Comparison of ENCODE assay signal across 25 mouse cellular contexts in the genomic region with DNA sequence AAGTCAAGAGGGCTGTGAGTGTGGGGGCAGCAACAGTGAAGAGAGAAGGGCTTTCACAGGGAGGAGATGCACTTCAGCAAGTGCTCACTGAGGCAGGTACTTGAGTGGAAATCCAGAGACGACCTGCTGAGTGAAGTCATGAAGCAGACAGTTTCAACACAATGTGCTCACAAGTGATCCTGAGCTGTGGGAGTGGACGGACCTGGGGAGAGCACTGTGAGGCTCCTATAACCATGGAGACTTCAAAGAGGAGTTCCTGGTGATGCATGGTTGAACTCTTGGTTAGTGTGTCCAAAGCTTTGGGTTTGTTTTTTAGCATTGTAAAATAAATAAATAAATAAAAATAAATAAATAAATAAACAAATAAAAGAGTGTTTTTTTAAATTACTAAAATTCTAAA.
DNase-seq lines count a peak whose midpoint lies in the region; ATAC-seq and TF ChIP-seq lines count a peak whose summit lies in the region.
"Had no signal": no experiment of that assay in that cellular context is flagged by ENCODE, and none has a peak within 500 bp of the region (broad histone marks: within the 10 kb centered on the region; RNA-seq: fewer than 3 reads in every experiment).

No protein-coding gene starts in this region.

- H3K27ac ChIP-seq in kidney, embryonic 14.5 days (ENCODE audit: low read depth, low read length), result no peak overlapping the region
- no peak overlapping the region for H3K27ac ChIP-seq in kidney, embryonic 16.5 days (ENCODE audit: low read length)
- H3K27ac ChIP-seq in layer of hippocampus, adult 2 months, result peak overlapping the region; percentile 55; the same call in 1 of the 2 replicates
- H3K27ac ChIP-seq in midbrain, embryonic 10.5 days (replicated peaks), result no peak overlapping the region
- H3K27ac ChIP-seq in midbrain, embryonic 15.5 days, result no peak overlapping the region
- H3K27ac ChIP-seq: embryonic facial prominence, embryonic 10.5 days; embryonic facial prominence, embryonic 12.5 days; forebrain, embryonic 13.5 days had no signal

- no peak for TF ChIP-seq CTCF in layer of hippocampus, adult 2 months (conservative IDR thresholded peaks at IDR 0.05)

- H3K4me3 ChIP-seq in kidney, embryonic 14.5 days (ENCODE audit: low read length), result no peak overlapping the region
- no peak overlapping the region for H3K4me3 ChIP-seq in kidney, embryonic 16.5 days (ENCODE audit: low read length)
- no peak overlapping the region for H3K4me3 ChIP-seq in layer of hippocampus, adult 2 months
- H3K4me3 ChIP-seq in midbrain, embryonic 10.5 days, result no peak overlapping the region
- no peak overlapping the region for H3K4me3 ChIP-seq in midbrain, embryonic 15.5 days
- H3K4me3 ChIP-seq: embryonic facial prominence, embryonic 10.5 days; embryonic facial prominence, embryonic 12.5 days; forebrain, embryonic 13.5 days had no signal

- WGBS in kidney, embryonic 14.5 days, result 30% methylated on average over 2 of the region's 2 CpGs
- 45% methylated on average over 2 of the region's 2 CpGs for WGBS in kidney, embryonic 16.5 days
- WGBS in midbrain, embryonic 10.5 days, result 60% methylated on average over 2 of the region's 2 CpGs
- 53% methylated on average over 2 of the region's 2 CpGs for WGBS in midbrain, embryonic 15.5 days

- ATAC-seq in kidney, embryonic 14.5 days (ENCODE audit: low FRiP score, low TSS enrichment), result 0 out of 2 replicates have a peak, but pooled peaks have one; percentile 62
- 0 out of 2 replicates have a peak, but pooled peaks have one; percentile 44 for ATAC-seq in kidney, embryonic 16.5 days (ENCODE audit: low FRiP score, low TSS enrichment)
- ATAC-seq in midbrain, embryonic 15.5 days (replicated peaks), result no peak
- ATAC-seq: activated CD4-positive, CD25-positive, alpha-beta regulatory T cell, adult 4 months; CD4-positive, CD25-positive, alpha-beta regulatory T cell, adult 4 months; forebrain, embryonic 13.5 days; Patski had no signal

- no peaks in the 10 kb centered on the region for H3K27me3 ChIP-seq in kidney, embryonic 14.5 days (ENCODE audit: control insufficient read depth, insufficient read depth, low read length)
- no peaks in the 10 kb centered on the region for H3K27me3 ChIP-seq in kidney, embryonic 16.5 days (ENCODE audit: insufficient read depth, low read length)
- H3K27me3 ChIP-seq in midbrain, embryonic 10.5 days (ENCODE audit: low read depth, poor library complexity, severe bottlenecking), result no peaks in the 10 kb centered on the region
- H3K27me3 ChIP-seq in midbrain, embryonic 15.5 days (replicated peaks), result no peaks in the 10 kb centered on the region
- H3K27me3 ChIP-seq: CH12.LX; embryonic facial prominence, embryonic 12.5 days; forebrain, embryonic 13.5 days; Patski had no signal

- 0 out of 2 replicates have a peak, but pooled peaks cover 6% of the 10 kb centered on the region for H3K4me1 ChIP-seq in kidney, embryonic 14.5 days (ENCODE audit: control insufficient read depth, insufficient read depth, low read length)
- 0 out of 2 replicates have a peak, but pooled peaks cover 6% of the 10 kb centered on the region for H3K4me1 ChIP-seq in kidney, embryonic 16.5 days (ENCODE audit: insufficient read depth, low read length)
- H3K4me1 ChIP-seq in midbrain, embryonic 10.5 days, result no peaks in the 10 kb centered on the region
- H3K4me1 ChIP-seq in midbrain, embryonic 15.5 days, result no peaks in the 10 kb centered on the region
- H3K4me1 ChIP-seq: embryonic facial prominence, embryonic 10.5 days; embryonic facial prominence, embryonic 12.5 days; forebrain, embryonic 13.5 days had no signal

- no peaks in the 10 kb centered on the region for H3K36me3 ChIP-seq in kidney, embryonic 14.5 days (ENCODE audit: control insufficient read depth, insufficient read depth, low read length)
- no peaks in the 10 kb centered on the region for H3K36me3 ChIP-seq in kidney, embryonic 16.5 days (ENCODE audit: insufficient read depth, low read length)
- no peaks in the 10 kb centered on the region for H3K36me3 ChIP-seq in midbrain, embryonic 10.5 days
- no peaks in the 10 kb centered on the region for H3K36me3 ChIP-seq in midbrain, embryonic 15.5 days (replicated peaks)
- H3K36me3 ChIP-seq: embryonic facial prominence, embryonic 10.5 days; embryonic facial prominence, embryonic 12.5 days; G1E had no signal

- no peak overlapping the region for H3K9ac ChIP-seq in kidney, embryonic 14.5 days (ENCODE audit: low read depth, low read length)
- H3K9ac ChIP-seq in kidney, embryonic 16.5 days (replicated peaks; ENCODE audit: low read length), result no peak overlapping the region
- H3K9ac ChIP-seq in midbrain, embryonic 15.5 days, result no peak overlapping the region
- H3K9ac ChIP-seq: embryonic facial prominence, embryonic 12.5 days; forebrain, embryonic 13.5 days had no signal

- H3K4me2 ChIP-seq in kidney, embryonic 14.5 days (replicated peaks; ENCODE audit: low read depth, low read length), result no peak overlapping the region
- H3K4me2 ChIP-seq in kidney, embryonic 16.5 days (replicated peaks; ENCODE audit: low read depth, low read length), result no peak overlapping the region
- no peak overlapping the region for H3K4me2 ChIP-seq in midbrain, embryonic 15.5 days
- H3K4me2 ChIP-seq: embryonic facial prominence, embryonic 12.5 days; forebrain, embryonic 13.5 days had no signal

- H3K9me3 ChIP-seq in kidney, embryonic 14.5 days (ENCODE audit: control insufficient read depth, low read length), result no peaks in the 10 kb centered on the region
- no peaks in the 10 kb centered on the region for H3K9me3 ChIP-seq in kidney, embryonic 16.5 days (ENCODE audit: low read length)
- no peaks in the 10 kb centered on the region for H3K9me3 ChIP-seq in midbrain, embryonic 10.5 days (replicated peaks)
- H3K9me3 ChIP-seq in midbrain, embryonic 15.5 days, result no peaks in the 10 kb centered on the region
- H3K9me3 ChIP-seq: embryonic facial prominence, embryonic 10.5 days; embryonic facial prominence, embryonic 12.5 days; forebrain, embryonic 13.5 days had no signal

- DNase-seq in kidney, adult 11 months, result no peak
- DNase-seq in kidney, adult 18-20 months, result no peak
- DNase-seq in layer of hippocampus, adult 2 months (ENCODE audit: low spot score in 2 of 2), result no peak
- DNase-seq in layer of hippocampus, adult 8-10 months (ENCODE audit: low spot score in 2 of 2), result no peak
- DNase-seq in midbrain, embryonic 10.5 days (ENCODE audit: low spot score), result peak; percentile 4
- DNase-seq: adrenal gland, adult 8-10 months; adrenal gland, postnatal 14 days; adrenal gland, postnatal 36 days; B cell, adult 2 months; cerebellum, adult 11-12 months; cerebellum, adult 2 months; cerebellum, adult 9-10 months; cerebellum, postnatal 10 days; cerebellum, postnatal 25 days had no signal
